Mouse (Mus musculus) embryonic facial prominence, embryonic 10.5 days (tissue): ENCODE measurements at regions not wholly inside any gene's neighbourhood (a gene's known extent, or its start where the extent isn't known, plus 50 kb on each side); places are given as distances from the start of the nearest gene placed in this dataset.

Experiments used
- DNase-seq: peaks from one replicate; pipeline ENCODE4 v3.0.0-alpha.2; 2017; ENCODE audit warnings: low spot score
- H3K27ac ChIP-seq: fragments of 300-500 bp; sonication (generic); replicated peaks from 2 replicates; pipeline ENCODE4 v1.5.1; 2016; ENCODE audit warnings: mild to moderate bottlenecking
- H3K27me3 ChIP-seq: fragments of 300-500 bp; sonication (generic); replicated peaks from 2 replicates; pipeline ENCODE4 v1.6.1; 2016; ENCODE audit warnings: low read depth, mild to moderate bottlenecking; ENCODE audit not compliant: poor library complexity, severe bottlenecking
- H3K36me3 ChIP-seq: fragments of 300-500 bp; sonication (generic); replicated peaks from 2 replicates; pipeline ENCODE4 v1.6.1; 2016; ENCODE audit warnings: mild to moderate bottlenecking, moderate library complexity
- H3K4me1 ChIP-seq: fragments of 300-500 bp; sonication (generic); 2 replicates; pipeline ENCODE4 v1.6.1; 2016
- H3K4me3 ChIP-seq: fragments of 300-500 bp; sonication (generic); 2 replicates; pipeline ENCODE4 v1.5.1; 2016; ENCODE audit warnings: mild to moderate bottlenecking, moderate library complexity
- H3K9me3 ChIP-seq: fragments of 300-500 bp; sonication (generic); 2 replicates; pipeline ENCODE4 v1.6.1; 2016; ENCODE audit warnings: mild to moderate bottlenecking
- WGBS: fragments of 180-500 bp; shearing (Covaris S2); methylation state at CpG from one replicate; pipeline ENCODE4 v1.1.7; 2016; 5-methylcytosine and 5-hydroxymethylcytosine counted together

DNA sequence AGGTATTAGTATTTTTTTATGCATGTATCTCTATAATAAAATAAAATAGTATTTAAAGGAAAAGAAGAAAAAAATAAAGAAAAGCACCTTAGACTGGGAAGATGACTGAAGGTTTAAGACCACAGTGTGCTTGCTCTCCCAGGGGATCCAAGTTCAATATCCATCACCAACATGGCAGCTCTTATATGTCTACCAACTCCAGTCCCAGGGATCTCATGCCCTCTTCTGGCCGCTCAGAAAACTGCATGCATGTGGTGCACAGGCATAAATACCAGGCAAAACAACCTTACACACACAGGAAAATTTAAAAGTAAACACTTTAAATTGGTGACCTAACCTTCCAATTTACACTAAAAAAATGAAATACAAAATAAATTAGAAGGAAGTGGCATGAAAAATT, 586.6 kb upstream of the Cntn4 start:
- peak; percentile 52 for DNase-seq
- no peak overlapping the region for H3K27ac ChIP-seq
- no peaks in the 10 kb centered on the region for H3K36me3 ChIP-seq
- WGBS: 15% methylated on average over 1 of the region's 1 CpGs
- H3K9me3 ChIP-seq: no peaks in the 10 kb centered on the region
- no peaks in the 10 kb centered on the region for H3K4me1 ChIP-seq
- no peaks in the 10 kb centered on the region for H3K27me3 ChIP-seq
- H3K4me3 ChIP-seq: no peak overlapping the region
